Mouse (Mus musculus) brain, embryonic 14.5 days (tissue): ENCODE results near the gene Lmbrd1. TPM values are rescaled to one million over a fixed set of nuclear protein-coding genes. Genes with fewer than 3 reads are reported as not detected.
"Not testable (repeated sequence)": the region's sequence is repeated elsewhere in the genome, so short reads cannot be mapped to it uniquely, and the experiment has no call there.

Source experiments
- DNase-seq: peaks from one replicate; pipeline ENCODE4 v3.0.0-alpha.2; 2011; ENCODE audit warnings: low read depth
- CTCF ChIP-seq: fragments of 200-500 bp; IDR thresholded peaks from 2 replicates; pipeline ENCODE4 v1.5.1; 2012; ENCODE audit warnings: inconsistent platforms, mild to moderate bottlenecking, moderate library complexity, borderline replicate concordance; ENCODE audit not compliant: insufficient read depth, insufficient read length; ENCODE audit errors: extremely low read depth
- POLR2A ChIP-seq: fragments of 200-500 bp; IDR thresholded peaks from 2 replicates; pipeline ENCODE4 v1.6.1; 2012; ENCODE audit warnings: mild to moderate bottlenecking, inconsistent platforms, borderline replicate concordance; ENCODE audit not compliant: poor library complexity, insufficient read depth, insufficient read length, severe bottlenecking; ENCODE audit errors: extremely low read depth
- polyA plus RNA-seq: library from polyadenylated mRNA; depleted of rRNA; stranded (reverse); fragments of >200 nt; gene quantifications from 2 replicates; pipeline ENCODE4 v1.2.3, GENCODE M21; 2012; rRNA removed

Gene Lmbrd1
- 33.8 and 35.7 TPM in 2 replicates for polyA plus RNA-seq

GRCm38 (mm10) chr1:24678205-24678917, at the start of gene Lmbrd1:
Lmbrd1 (plus strand) TSS chr1:24678630.
- TF ChIP-seq POLR2A (peak; percentile 31; the same call in 1 of the 2 replicates), CTCF (peak; percentile 88)
- peak; percentile 96 for DNase-seq

DNA sequence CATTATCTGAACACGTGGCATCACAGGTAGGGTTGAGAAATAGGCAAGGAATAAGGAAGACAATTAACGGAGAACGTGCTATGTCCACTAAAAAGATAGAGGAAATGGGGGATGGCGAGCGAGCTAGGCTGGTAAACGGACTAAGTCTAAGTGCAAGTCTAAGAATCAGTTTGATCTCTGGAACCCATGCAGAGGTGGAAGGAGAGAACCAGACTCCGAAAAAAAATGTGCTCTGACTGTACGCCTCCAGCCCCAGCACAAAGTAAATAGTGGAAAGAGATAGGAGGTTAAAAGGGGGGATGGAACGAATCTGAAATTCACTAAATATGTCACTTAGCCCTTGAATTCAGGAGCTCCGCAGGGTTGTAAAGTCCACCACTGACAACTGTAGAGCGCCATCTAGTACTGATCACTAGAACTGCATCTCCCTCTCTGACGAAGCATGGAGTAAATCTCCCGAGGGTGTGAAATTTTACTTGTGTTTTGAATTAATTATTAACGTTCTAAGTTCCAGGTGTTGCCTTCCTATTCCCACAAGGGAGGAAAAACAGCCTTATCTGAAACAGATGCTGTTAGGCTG, 44.8 kb upstream of the Lmbrd1 start:
- peak; percentile 60; the same call in 1 of the 2 replicates for TF ChIP-seq CTCF
- no peak for TF ChIP-seq POLR2A
- peak; percentile 41 for DNase-seq

- no peak for TF ChIP-seq CTCF
- no peak for TF ChIP-seq POLR2A
- no peak for DNase-seq
Measured at GRCm38 (mm10) chr1:24650100-24650499, 28.3 kb upstream of the Lmbrd1 start.

- DNase-seq, result no peak
- TF ChIP-seq POLR2A (no peak), CTCF (no peak)
Measured at GRCm38 (mm10) chr1:24659914-24660313, 18.5 kb upstream of the Lmbrd1 start.

- not testable (repeated sequence) for DNase-seq
Measured at GRCm38 (mm10) chr1:24660662-24661061, 17.8 kb upstream of the Lmbrd1 start.

DNA sequence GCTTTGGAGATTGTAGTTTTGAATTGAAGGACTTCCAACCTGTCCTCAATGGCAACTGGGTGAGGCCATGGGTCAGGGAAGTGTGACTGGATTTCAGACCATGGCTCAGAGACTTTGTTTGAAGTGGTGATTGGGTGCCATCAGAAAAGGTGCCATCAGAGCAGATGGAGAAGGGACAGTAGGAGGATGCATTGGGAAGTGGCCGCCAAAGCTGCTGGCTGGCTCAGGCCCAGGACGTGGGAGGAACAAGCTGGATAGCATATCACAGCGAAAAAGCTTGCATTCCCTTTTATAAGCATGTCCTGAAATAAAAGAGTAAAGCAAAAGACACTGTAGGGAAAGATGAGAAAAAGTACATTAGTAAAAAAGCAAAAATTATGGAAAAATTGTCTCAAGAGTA, 16.9 kb upstream of the Lmbrd1 start:
- TF ChIP-seq CTCF (no peak), POLR2A (no peak)
- no peak for DNase-seq

DNA sequence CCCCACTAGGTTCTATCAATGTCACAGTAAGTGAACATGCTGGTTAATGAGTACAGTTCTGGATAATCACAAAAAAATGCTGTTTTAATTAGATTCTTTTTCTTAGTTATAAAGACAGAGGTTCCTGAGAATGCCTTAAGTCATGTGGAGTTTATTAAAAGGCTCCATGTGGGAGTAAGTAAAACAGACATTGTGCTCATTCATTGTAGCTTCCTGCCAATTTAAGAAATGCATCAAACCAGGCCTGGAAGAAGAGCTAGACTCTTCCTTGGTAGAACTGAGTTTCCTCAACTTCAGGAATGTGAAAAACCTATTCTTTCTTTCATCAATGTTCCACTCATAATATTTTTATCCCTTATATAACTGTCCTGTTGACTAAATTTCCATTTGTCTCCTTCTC, 14.3 kb upstream of the Lmbrd1 start:
- TF ChIP-seq POLR2A (no peak), CTCF (no peak)
- no peak for DNase-seq

GRCm38 (mm10) chr1:24673231-24673630, 5.2 kb upstream of the Lmbrd1 start:
- TF ChIP-seq CTCF (no peak), POLR2A (no peak)

GRCm38 (mm10) chr1:24677706-24678105, 724 bp upstream of the Lmbrd1 start:
- TF ChIP-seq CTCF (no peak), POLR2A (no peak)
- peak; percentile 19 for DNase-seq

More at GRCm38 (mm10) chr1:24673231-24673630, 5.2 kb upstream of the Lmbrd1 start:
- no peak for DNase-seq

GRCm38 (mm10) chr1:24679071-24679470, 641 bp downstream of the Lmbrd1 start:
- no peak for TF ChIP-seq CTCF
- no peak for TF ChIP-seq POLR2A
- no peak for DNase-seq

DNA sequence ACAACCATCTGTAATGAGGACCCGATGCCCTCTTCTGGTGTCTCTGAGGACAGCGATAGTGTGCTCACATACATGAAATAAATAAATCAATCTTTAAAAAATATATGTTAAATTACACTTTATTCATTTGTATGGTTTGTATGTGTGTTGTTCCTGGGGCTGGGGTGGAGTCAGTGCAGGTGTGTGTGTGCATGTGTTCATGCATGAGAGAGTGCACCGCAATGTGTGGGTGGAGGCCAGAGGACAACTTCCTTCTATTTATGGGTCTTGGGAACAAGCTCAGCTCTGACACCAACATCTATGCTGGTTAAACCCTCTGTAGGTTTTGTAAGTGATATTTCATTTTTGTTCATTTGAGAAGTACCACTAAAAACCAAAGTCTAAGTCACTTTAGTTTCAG, 2.6 kb downstream of the Lmbrd1 start:
- no peak for DNase-seq
- TF ChIP-seq CTCF (no peak), POLR2A (no peak)

DNA sequence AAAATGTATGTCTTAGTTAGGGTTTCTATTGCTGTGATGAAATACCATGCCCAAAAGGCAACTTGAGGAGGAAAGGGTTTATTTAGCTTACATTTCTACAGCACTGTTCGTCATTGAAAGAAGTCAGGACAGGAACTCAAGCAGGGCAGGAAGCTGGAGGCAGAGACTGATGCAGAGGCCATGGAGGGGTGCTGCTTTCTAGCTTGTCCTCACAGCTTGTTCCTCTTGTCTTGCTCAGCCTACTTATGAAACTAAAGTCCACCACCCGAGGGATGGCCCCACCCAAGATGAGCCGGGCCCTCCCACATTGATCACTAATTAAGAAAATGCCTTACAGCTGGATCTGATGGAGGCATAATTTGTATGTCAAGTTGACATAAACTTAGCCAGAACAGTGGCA, 3.5 kb downstream of the Lmbrd1 start:
- no peak for TF ChIP-seq POLR2A
- no peak for TF ChIP-seq CTCF
- no peak for DNase-seq
